Mouse (Mus musculus) embryonic facial prominence, embryonic 12.5 days (tissue): ENCODE measurements around the gene Ifih1. TPM values are rescaled to one million over a fixed set of nuclear protein-coding genes. Genes with fewer than 3 reads are reported as not detected.

Source experiments
- polyA plus RNA-seq: library from polyadenylated mRNA; unstranded; fragments of >200 nt; fragmentation: Nextera tagmentation; extraction: Ambion mirVana; gene quantifications from 2 replicates; pipeline ENCODE4 v1.2.1, GENCODE M21; 2016

Ifih1 gene
- polyA plus RNA-seq, 1 experiment from 2014 or later = 1.9 TPM

Other genes with a start within 250 kb of the Ifih1 start
- gene Dpp4, start 234.0 kb downstream of the Ifih1 start, polyA plus RNA-seq = 0.92 and 0.95 TPM in 2 replicates
- 0.34 and 0.56 TPM in 2 replicates for gene Gcg, start 162.6 kb downstream of the Ifih1 start, polyA plus RNA-seq
- 10.9 and 13.9 TPM in 2 replicates for gene Fap, start 72.2 kb downstream of the Ifih1 start, polyA plus RNA-seq
- gene Gca, start 18.0 kb upstream of the Ifih1 start, polyA plus RNA-seq = 2.7 TPM in 2 replicates